Mouse (Mus musculus) stomach, postnatal 0 days (tissue): ENCODE measurements at regions not wholly inside any gene's neighbourhood (a gene's known extent, or its start where the extent isn't known, plus 50 kb on each side); places are given as distances from the start of the nearest gene placed in this dataset.

Source experiments
- CTCF ChIP-seq: IDR thresholded peaks from 2 replicates; pipeline ENCODE4 v1.5.1; 2016; ENCODE audit warnings: antibody characterized with exemption, low read depth, mild to moderate bottlenecking, moderate library complexity
- EP300 ChIP-seq: optimal IDR thresholded peaks from 2 replicates; pipeline ENCODE3; 2016; ENCODE audit warnings: antibody characterized with exemption

- TF ChIP-seq CTCF = no peak
- TF ChIP-seq EP300 = no peak
These were observed 203.9 kb downstream of the Ipo11 start for GRCm38 (mm10) chr13:106732906-106733305.
